Mouse (Mus musculus) layer of hippocampus, adult 2 months (tissue): ENCODE measurements around the gene Trarg1. TPM values are rescaled to one million over a fixed set of nuclear protein-coding genes. Genes with fewer than 3 reads are reported as not detected.
A peak's percentile ranks its signal among the peaks of the same experiment; 100 is the strongest.

ENCODE experiments used
- DNase-seq, 2 experiments: peaks; one replicate each; pipeline ENCODE4 v3.0.0; 2022; ENCODE audit warnings: low spot score in 2 of 2
- H3K27ac ChIP-seq: fragments of 200-600 bp; 2 replicates; pipeline ENCODE4 v1.8.1; 2022
- H3K4me3 ChIP-seq: fragments of 200-600 bp; 2 replicates; pipeline ENCODE4 v1.8.1; 2022; ENCODE audit warnings: mild to moderate bottlenecking
- CTCF ChIP-seq: fragments of 200-600 bp; conservative IDR thresholded peaks from 2 replicates; pipeline ENCODE4 v1.8.1; 2022; ENCODE audit warnings: antibody characterized with exemption, mild to moderate bottlenecking, moderate library complexity
- total RNA-seq, 2 experiments: library from RNA; stranded (reverse); gene quantifications; 2 replicates each; pipeline ENCODE4 v1.2.3; 2021

Trarg1 gene
- total RNA-seq, 2 experiments from 2014 or later, result 0.42 to 0.54 TPM

DNA sequence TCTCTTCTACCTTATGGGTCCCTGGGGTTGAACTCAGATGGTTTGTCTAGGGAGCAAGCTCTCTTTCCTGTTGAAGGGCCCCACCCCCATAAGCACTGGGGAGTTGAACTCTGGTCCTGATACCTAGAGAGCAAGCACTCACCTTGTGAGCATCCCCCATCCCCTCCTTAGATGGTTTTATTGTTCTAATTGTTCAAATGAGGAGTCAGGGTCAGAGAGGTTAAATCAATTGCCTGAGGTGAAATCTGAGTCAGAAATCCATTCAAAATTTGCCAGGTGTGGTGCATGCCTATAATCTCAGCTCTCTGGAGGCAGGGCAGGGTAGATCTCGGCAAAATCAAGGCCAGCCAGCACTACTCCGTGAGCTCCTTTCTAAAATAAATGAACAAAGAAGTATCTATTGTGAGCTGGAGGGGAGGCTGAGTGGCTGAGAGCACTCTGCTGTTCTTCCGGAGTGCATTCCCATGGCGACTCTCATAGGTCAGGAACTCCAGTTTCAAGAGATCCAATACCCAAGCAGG, 22.1 kb upstream of the Trarg1 start:
- DNase-seq, result no peak
- H3K4me3 ChIP-seq, result no peak overlapping the region
- TF ChIP-seq CTCF, result no peak

DNA sequence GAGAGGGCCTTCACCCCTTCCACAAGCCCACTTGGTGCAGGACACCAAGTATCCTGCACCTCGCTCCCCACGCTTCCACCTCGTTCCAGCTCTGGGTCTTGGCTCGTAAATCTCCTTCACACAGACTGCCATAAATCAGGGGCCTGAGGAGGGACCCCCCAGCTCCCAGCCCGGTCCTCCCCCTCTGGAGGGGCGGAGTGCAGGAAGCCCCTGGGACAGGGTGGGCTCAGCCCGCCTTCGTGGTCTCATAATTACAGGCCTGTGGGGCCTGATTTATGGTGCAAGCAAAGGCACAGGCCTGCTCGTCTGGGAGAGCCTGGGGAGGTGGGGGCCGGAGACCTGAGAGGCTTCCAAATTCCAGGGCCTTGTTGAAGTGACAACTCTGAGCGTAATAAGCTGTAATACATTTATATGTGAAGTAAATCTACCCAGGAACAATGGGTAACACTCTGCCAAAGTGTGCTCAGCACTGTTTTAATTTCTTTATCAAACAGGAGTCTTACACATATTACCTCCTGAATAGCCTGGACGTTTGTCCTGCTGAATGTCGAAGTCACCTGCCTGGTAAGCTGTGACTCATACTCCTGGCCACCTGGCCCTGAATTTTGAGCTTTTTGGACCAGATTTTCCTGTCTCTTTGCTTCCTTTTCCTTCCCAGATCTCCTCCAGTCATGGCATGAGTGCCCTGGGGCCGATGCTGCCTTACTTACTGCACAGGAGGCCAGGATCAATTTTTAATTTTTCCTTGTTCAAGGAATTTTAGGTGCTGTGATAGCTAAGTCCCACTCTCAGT, 20.3 kb upstream of the Trarg1 start:
- no peak for TF ChIP-seq CTCF

More for the DNA sequence above, 22.1 kb upstream of the Trarg1 start:
- H3K27ac ChIP-seq, result no peak overlapping the region

DNA sequence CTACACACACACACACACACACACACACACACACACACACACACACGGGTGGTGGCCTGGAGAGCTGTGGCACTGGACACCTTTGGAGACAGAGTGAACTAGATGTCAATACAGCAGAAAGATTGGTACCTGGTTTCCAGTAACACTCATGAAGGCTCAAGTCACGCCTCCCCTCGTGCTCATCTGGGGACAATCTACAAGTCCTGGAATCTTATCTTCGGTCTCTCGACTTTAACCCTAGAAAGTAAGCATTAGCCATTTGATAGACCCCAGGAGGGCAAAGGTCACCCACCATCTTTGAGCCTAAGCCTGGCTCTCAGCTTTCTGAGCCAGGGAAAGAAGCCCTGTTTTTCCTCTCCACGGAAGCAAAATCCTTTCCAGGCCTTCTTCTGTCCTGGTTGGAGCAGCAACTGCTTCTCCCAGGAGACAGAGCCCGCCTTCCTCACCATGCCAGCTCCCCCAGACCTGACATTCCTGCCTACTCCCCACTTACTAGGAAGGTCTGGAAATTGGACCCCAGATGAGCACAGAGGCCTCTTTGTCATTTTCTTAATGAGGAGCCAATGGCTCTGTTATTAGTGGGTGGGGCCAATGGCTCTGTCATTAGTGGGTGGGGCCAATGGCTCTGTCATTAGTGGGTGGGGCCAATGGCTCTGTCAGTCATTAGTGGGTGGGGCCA, 17.7 kb upstream of the Trarg1 start:
- H3K4me3 ChIP-seq, result no peak overlapping the region
- no peak for TF ChIP-seq CTCF
- no peak for DNase-seq
- H3K27ac ChIP-seq, result no peak overlapping the region

More for the DNA sequence above, 20.3 kb upstream of the Trarg1 start:
- no peak for DNase-seq
- Histone ChIP-seq H3K27ac (no peak overlapping the region), H3K4me3 (no peak overlapping the region)

DNA sequence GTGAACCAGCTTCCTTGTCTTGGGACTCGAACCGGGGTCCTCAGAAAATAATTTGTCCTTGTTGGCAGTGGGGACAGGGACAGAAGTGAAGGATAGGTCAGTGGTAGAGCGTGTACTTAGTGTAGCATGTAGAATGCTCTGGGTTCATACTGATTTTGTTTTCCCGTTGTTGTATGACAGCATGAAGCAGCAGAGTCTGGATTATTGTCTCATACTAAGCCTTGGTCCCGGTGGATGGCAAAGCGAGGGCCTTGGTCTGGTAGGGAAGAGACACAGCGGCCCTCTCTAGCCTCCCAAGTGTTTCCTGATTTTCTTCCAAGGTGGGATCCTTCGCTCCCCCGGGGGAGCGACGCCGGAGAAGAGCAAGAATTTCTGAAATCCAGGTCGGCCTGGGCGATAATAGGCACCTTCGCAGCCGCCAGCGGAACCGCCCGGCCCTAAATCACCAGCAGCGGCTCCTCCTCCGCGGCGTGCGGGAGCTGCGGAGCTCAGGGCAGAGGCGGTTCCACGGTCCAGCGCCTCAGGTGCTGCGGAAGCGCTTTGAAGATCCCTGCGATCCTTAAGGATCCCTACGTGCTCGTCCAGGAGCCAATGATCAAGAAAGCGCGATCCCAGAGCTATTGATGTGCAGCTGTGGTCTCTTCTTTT, 13.5 kb upstream of the Trarg1 start:
- no peak for TF ChIP-seq CTCF
- no peak for DNase-seq
- Histone ChIP-seq H3K4me3 (peak overlapping the region; percentile 49), H3K27ac (peak overlapping the region; percentile 74; the same call in 1 of the 2 replicates)

DNA sequence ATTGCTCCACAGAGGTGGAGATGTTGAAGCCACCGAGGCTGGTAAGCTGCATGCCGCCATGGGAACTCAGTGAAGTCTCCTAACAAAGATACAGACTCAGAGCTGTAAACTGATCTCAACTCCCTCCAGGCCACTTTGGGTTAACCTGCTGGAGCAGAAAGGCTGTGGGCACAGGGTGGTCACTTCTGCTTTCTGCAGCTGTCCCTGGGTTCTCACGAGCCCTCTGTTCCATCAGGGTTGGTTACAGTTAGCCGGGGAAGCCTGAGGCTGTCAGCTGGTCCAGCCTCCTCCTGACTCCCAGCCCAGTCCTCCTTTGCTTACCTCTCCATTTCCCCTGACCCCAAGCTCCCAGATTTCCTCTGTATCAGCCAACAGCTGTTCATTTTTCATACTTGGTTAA, 11.8 kb upstream of the Trarg1 start:
- TF ChIP-seq CTCF, result no peak
- Histone ChIP-seq H3K4me3 (no peak overlapping the region), H3K27ac (no peak overlapping the region)
- DNase-seq, result no peak

DNA sequence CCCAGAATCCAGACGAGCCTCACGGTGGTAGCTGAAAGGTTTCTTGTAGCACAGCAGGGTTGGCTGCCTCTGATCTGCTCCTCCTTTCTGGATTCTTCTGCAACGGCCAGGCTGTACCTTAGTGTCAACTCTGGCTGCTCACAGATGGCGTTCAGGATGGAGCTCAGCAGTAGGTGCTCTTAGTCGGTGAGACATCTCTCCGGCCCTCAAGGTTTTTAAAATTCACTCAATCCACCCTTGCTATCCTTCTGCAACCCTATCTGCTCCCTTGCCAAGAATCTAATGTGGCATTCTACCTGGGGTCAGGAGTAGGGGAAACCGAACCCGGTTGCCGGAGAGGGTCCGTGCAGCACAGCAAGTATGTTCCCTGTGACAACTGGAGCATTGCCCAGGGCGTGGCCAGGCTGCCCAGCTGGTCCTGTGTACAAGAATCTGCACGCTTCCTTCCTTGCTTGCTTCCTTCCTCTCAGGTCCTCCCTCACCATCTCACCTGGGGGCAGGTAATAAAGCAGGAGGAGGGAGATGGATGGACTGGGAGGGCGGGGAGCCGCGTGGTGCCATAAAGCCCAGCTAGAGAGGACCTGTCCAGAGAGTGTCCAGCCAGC, 7.6 kb upstream of the Trarg1 start, which contains the start of gene Bhlha9:
Bhlha9 (plus strand) TSS at position 600 of the 605 bp plus-strand sequence.
- H3K27ac ChIP-seq, result peak within 1 kb of the TSS; percentile 95
- peak within 1 kb of the TSS; percentile 56 for H3K4me3 ChIP-seq
- no peak for TF ChIP-seq CTCF
- no peak for DNase-seq

DNA sequence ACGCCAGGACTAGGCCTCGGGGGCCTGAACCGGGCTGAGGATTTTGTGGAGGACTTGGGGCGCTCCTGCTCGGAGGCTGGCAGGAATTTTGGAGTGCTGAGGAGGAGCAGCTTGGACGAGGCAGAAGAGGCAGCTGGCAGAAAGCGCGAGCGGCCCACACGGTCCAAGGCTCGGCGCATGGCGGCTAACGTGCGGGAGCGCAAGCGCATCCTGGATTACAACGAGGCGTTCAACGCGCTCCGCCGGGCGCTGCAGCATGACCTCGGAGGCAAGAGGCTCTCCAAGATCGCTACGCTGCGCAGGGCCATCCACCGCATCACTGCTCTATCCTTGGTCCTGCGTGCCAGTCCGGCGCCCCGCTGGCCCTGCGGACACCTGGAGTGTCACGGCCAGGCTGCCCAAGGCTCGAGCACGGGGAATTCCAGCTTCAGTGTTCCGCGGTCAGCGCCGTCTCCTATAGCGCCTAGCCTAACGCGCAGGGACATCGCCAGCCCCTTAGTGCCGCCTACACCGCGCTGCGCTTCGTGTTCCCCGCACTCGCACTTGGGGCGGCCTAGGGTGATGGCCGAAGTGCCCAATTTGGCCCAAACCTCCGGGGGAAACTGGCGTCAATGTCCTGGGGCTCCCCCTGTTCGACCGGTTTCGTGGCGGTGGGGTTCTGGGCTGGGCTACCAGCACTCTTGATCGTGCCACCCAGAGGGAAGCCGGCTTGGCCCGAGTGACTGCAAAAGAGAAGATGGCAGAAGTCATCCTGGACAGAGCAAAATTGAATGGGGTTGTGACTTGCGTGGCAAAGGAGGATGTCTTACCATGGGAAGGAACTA, 6.8 kb upstream of the Trarg1 start:
- H3K27ac ChIP-seq, result peak overlapping the region; percentile 95
- DNase-seq, result peak; percentile 48 to 59
- no peak for TF ChIP-seq CTCF
- peak overlapping the region; percentile 56 for H3K4me3 ChIP-seq

DNA sequence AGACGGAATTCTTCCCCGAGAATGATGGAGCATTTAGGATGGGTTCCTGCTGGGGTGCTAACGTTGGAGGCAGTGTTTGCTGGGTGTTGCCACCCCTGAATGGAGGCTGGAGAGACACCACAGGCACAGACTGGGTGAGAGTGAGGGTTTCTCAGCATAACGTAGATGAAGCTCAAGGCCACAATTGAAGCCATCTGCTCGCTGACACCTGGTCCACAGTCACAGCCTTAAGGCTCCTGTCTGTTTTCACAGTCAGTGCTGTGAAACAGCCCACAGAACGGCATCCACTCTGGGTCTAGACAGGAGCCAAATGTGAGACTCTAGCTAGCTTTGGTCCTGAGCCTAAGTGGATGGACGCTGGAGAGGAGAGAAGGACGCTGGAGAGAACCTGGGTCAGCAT, 5.4 kb upstream of the Trarg1 start:
- Histone ChIP-seq H3K27ac (peak overlapping the region; percentile 95; the same call in 1 of the 2 replicates), H3K4me3 (no peak overlapping the region)
- no peak for TF ChIP-seq CTCF
- DNase-seq, result no peak

DNA sequence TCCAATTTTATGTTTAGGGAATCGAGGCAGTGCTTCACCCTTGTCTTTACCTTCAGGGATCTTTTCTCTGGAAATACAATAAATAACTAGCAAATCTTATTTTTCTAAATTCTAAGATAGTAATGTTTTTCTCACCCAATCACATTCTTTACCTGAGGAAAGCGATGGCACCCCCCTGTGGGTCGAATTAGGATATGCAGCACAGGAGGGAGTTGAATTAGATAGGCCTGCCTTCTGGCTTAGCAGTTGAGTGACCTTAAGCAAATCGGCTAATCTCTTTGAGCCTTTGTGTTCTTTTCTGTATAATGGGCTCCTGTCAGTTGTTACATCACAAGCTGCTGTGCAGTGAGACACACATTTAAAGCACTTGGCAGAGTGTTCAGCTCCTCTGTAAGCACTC, 4.9 kb upstream of the Trarg1 start:
- no peak overlapping the region; the same call in 1 of the 2 replicates for H3K27ac ChIP-seq
- no peak for DNase-seq
- no peak overlapping the region for H3K4me3 ChIP-seq
- peak; percentile 75 for TF ChIP-seq CTCF

DNA sequence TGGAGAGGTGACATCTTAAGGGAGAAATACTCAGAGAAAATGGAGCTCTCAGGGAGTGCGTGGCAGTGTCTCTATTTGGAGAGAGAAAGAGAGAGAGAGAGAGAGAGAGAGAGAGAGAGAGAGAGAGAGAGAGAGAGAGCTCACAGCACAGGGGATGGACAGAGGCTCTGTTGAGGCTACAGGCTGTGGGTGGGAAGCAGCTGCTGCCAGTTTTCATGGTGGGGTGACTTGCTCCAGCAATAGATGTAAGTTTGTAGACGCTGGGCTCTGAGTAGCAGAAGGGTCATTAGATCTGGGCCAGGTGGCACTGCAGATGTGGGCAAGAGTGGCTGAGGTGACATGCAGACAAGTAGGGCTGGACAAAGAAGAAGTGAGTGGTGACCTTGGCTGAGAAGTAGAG, 6.0 kb downstream of the Trarg1 start:
- TF ChIP-seq CTCF, result no peak
- no peak for DNase-seq
- H3K27ac ChIP-seq, result no peak overlapping the region

DNA sequence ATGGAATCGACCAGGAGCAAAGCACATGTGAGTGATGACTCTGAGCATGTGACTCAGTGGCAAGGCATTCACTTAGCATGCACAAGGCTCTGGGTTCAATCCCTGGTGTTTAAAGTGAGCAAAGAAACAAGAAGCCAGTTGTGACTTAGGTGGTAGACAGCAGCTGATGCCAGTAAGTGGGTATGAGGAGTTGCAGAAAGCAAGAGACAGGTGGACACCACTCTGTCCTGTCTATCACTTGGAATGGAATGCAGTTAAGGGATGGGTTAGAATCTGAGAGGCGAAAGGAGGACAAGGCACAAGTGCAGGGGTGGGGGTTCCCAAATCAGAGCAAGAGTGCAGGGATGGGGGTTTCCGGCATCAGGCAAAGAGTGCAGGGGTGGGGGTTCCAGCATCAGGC, 12.5 kb downstream of the Trarg1 start:
- H3K27ac ChIP-seq, result no peak overlapping the region
- no peak for DNase-seq
- H3K4me3 ChIP-seq, result no peak overlapping the region
- TF ChIP-seq CTCF, result no peak

More for the DNA sequence above, 6.0 kb downstream of the Trarg1 start:
- H3K4me3 ChIP-seq, result no peak overlapping the region

DNA sequence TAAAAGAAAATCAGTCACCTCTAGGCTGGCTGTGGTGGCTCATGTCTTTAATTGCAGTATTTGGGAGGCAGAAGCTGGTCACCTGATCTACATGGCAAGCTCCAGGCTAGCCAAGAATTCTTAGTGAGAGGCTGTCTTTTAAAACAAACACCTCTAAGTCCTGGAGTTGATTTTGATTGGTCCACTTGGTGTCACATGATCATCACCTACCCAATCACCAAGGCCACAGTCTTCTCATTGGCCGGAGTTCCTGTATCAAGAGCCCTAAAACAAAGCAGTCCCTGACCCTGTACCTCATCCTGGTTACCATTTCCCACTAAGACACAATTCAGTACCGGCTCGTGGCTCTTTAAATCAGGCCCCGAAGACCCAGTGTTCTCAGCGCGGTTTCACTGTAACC, 16.2 kb downstream of the Trarg1 start:
- peak in 1 of 2 experiments; percentile 23 for DNase-seq
- Histone ChIP-seq H3K27ac (no peak overlapping the region), H3K4me3 (peak overlapping the region; percentile 51)
- TF ChIP-seq CTCF, result no peak
